Mouse (Mus musculus) spleen, adult 2 months (tissue): ENCODE results near the gene Dnaic2. TPM values are rescaled to one million over a fixed set of nuclear protein-coding genes. Genes with fewer than 3 reads are reported as not detected.

ENCODE experiments used
- DNase-seq, 2 experiments: peaks; one replicate each; pipeline versions ENCODE4 v3.0.0 to v3.0.0-alpha.2; 2012 to 2021; ENCODE audit warnings: low spot score in 2 of 2, low read depth in 1 of 2
- H3K27ac ChIP-seq: fragments of 200-500 bp; 2 replicates; pipeline ENCODE4 v1.5.1; 2012; ENCODE audit warnings: low read length, inconsistent platforms; ENCODE audit not compliant: insufficient read depth
- H3K27me3 ChIP-seq: fragments of 200-500 bp; 2 replicates; pipeline ENCODE4 v1.6.1; 2012; ENCODE audit warnings: mild to moderate bottlenecking, moderate library complexity, low read length, inconsistent platforms; ENCODE audit not compliant: control insufficient read depth, insufficient read depth
- H3K36me3 ChIP-seq: fragments of 200-500 bp; 2 replicates; pipeline ENCODE4 v1.6.1; 2012; ENCODE audit warnings: mild to moderate bottlenecking, low read length, inconsistent platforms; ENCODE audit not compliant: control insufficient read depth, insufficient read depth
- H3K4me1 ChIP-seq: fragments of 200-500 bp; 2 replicates; pipeline ENCODE4 v1.6.1; 2011; ENCODE audit warnings: inconsistent platforms; ENCODE audit not compliant: control insufficient read depth, insufficient read depth, insufficient read length
- H3K4me3 ChIP-seq: fragments of 200-500 bp; 2 replicates; pipeline ENCODE4 v1.5.1; 2011; ENCODE audit warnings: mild to moderate bottlenecking, inconsistent platforms; ENCODE audit not compliant: insufficient read depth, insufficient read length; ENCODE audit errors: extremely low read depth
- CTCF ChIP-seq: fragments of 200-500 bp; IDR thresholded peaks from 2 replicates; pipeline ENCODE4 v1.5.1; 2011; ENCODE audit warnings: mild to moderate bottlenecking, inconsistent platforms; ENCODE audit not compliant: insufficient read depth, insufficient read length, insufficient replicate concordance; ENCODE audit errors: extremely low read depth
- POLR2A ChIP-seq: fragments of 200-500 bp; IDR thresholded peaks from 2 replicates; pipeline ENCODE4 v1.6.1; 2011; ENCODE audit warnings: low read depth, low read length, inconsistent platforms
- WGBS: fragments of 180-500 bp; shearing (Covaris S2); methylation state at CpG from one replicate; pipeline ENCODE4 v1.1.7; 2018; 5-methylcytosine and 5-hydroxymethylcytosine counted together
- polyA plus RNA-seq: library from polyadenylated mRNA; depleted of rRNA; stranded (reverse); fragments of >200 nt; gene quantifications from 2 replicates; pipeline ENCODE4 v1.2.3, GENCODE M21; 2012

Dnaic2 gene
- polyA plus RNA-seq, 1 experiment: 0.39 TPM

- WGBS: under 1% methylated on average over 59 of the region's 59 CpGs
- Histone ChIP-seq H3K4me1 (peaks cover 17% of the 10 kb centered on the region), H3K27me3 (peaks cover 10% of the 10 kb centered on the region), H3K4me3 (peak overlapping the region; percentile 32; the same call in 1 of the 2 replicates), H3K27ac (no peak overlapping the region), H3K36me3 (no peaks in the 10 kb centered on the region)
- TF ChIP-seq CTCF: no peak
- no peak for TF ChIP-seq POLR2A
- DNase-seq: no peak
These were observed 64.7 kb downstream of the Dnaic2 start for GRCm38 (mm10) chr11:114791891-114792411.

DNA sequence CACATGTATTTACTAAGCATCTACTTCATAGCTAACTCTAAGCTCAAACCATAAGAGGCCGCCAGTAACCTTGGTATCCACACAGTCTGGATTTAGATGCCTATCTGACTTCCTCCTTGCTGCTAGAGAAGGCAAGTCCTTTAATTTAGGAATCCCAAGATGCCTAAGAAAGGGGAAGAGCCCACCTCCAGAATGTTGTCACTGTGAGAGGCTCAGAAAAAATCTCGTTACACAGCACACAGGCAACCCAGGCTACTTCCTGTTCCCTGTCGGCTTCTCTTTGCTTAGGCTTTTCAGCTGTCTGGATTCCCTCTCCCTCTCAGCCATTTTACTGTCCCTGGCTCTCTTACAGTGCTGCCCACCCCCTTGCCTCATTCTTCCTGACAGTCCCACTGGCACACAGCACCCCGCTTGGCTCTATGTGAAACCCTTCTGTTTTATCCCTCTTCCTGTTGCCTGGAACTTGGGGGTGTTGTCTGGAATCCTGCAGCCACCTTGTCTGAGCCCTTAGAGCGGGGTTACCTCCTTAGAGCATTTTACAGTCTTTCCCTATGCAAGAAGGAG lies 65.8 kb downstream of the Dnaic2 start:
- Histone ChIP-seq H3K27ac (no peak overlapping the region), H3K27me3 (peaks cover 10% of the 10 kb centered on the region), H3K4me1 (peaks cover 17% of the 10 kb centered on the region), H3K36me3 (no peaks in the 10 kb centered on the region), H3K4me3 (no peak overlapping the region)
- no peak for DNase-seq
- WGBS: 43% methylated on average over 5 of the region's 5 CpGs
- no peak for TF ChIP-seq CTCF
- TF ChIP-seq POLR2A: no peak

DNA sequence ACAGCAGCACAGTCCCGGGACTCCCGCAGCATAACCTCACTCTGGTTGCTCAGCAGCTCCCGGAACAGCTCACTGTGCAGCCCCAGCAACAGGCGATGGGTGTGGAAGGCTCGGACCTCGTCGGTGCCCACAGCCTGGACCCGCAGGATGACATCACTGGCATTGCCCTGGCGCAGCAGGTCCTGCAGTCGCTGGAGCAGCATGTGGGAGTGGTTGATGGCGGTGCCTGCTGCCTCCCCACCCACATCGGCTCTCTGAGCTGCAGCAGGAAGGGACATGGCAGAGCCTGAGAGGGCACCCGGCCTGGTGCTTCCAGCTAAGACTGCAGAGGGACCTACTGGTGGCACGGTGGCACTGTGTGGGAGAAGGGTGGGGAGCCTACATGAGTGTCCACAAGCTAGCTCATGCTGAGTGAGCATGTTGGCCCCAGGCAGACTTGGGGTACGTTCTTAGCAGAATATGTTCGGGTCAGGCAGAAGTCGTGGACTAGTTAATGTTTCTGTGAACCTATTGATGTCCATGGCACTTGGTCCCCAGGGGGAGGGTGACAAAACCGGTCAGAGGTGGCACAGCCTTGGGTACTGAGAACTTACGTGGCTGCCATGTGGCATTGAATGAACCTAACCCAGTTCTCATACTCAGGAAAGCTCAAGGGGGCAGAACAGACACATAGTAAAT lies 66.8 kb downstream of the Dnaic2 start:
- Histone ChIP-seq H3K4me1 (peaks cover 17% of the 10 kb centered on the region), H3K27me3 (peaks cover 10% of the 10 kb centered on the region), H3K4me3 (no peak overlapping the region), H3K27ac (no peak overlapping the region), H3K36me3 (no peaks in the 10 kb centered on the region)
- no peak for DNase-seq
- TF ChIP-seq CTCF (no peak), POLR2A (no peak)
- WGBS: 62% methylated on average over 19 of the region's 19 CpGs

DNA sequence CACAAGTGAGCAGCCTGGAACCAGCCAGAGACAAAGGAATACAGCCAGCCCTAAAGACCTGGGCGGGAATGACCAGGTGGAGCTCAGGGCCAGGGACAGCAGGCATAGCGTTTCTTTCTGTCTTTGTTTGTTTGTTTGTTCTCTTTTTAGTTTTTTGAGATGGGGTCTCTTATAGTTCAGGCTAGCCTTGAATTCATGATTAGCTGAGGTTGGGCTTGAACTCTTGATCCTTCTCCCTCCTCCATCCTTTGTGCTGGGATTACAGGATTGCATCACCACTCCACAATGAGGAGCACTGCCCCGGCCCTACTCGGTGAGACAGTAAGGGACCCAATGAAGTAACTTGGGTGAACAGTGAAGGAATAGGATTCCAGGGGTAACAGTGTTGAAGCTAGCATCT lies 67.5 kb downstream of the Dnaic2 start:
- TF ChIP-seq CTCF (no peak), POLR2A (no peak)
- 80% methylated on average over 4 of the region's 4 CpGs for WGBS
- peaks cover 10% of the 10 kb centered on the region for H3K27me3 ChIP-seq
- no peak overlapping the region for H3K4me3 ChIP-seq
- DNase-seq: no peak
- H3K4me1 ChIP-seq: peaks cover 11% of the 10 kb centered on the region
- no peak overlapping the region for H3K27ac ChIP-seq
- H3K36me3 ChIP-seq: no peaks in the 10 kb centered on the region

DNA sequence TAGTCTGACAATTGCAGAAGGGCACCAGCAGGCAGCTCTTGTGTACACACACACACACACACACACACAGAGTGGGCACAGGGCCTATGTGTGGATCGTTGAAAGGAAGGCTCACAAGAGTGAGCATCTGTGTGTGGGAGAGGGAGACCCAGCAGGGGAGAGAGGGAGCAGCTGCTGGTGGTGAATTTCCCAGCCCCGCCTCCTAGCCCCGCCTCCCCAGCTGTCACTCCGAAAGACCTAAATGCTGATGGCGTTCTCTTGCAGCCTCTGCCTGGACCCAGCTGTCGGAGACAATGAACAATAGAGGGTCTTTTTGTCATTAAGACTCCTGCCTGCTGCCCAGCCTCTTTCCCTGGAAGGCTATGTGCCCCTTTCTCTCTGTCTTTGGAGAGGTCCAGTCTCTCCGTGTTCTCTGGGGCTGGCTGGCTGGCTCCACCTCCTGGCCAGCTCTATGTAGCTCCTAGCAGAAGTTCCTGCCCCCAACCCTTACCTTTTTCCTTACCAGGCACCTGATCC lies 68.1 kb downstream of the Dnaic2 start:
- TF ChIP-seq CTCF (peak; percentile 27; the same call in 1 of the 2 replicates), POLR2A (no peak)
- Histone ChIP-seq H3K4me1 (peaks cover 11% of the 10 kb centered on the region), H3K27ac (no peak overlapping the region), H3K4me3 (peak overlapping the region; percentile 51; the same call in 1 of the 2 replicates), H3K36me3 (no peaks in the 10 kb centered on the region), H3K27me3 (peaks cover 10% of the 10 kb centered on the region)
- WGBS: 7% methylated on average over 7 of the region's 7 CpGs
- DNase-seq: peak in 1 of 2 experiments; percentile 21

DNA sequence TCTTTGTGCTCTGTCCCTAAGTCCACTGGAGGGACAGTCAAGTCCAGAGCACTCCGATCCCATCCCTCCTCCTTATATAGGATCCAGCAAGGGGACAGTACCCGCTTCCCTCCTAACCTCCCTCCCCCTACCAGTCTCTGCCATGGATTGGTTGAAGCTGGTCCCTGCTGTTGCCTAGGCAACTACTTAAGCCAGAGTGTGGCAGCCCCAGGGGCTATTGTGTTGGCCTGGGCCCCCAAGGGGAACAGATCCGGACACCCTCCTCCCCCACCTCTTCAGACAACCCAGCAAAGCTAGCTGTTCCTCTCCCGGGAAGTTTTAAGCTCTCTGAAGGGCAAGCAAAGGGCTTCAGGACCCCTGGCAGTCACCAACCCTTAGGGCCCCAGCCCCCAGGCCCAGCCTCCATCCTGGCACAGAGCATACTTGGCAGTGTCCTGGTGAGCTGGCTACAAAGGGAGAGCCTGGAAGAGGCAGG lies 68.7 kb downstream of the Dnaic2 start, which contains the start of gene Btbd17:
Gene Btbd17 (minus strand): TSS at position 98 of the 475 bp plus-strand sequence.
- Histone ChIP-seq H3K4me3 (peak within 1 kb of the TSS; percentile 51; the same call in 1 of the 2 replicates), H3K36me3 (no peaks in the 10 kb centered on the region), H3K27ac (no peak within 1 kb of the TSS), H3K27me3 (peaks cover 6% of the 10 kb centered on the region), H3K4me1 (peaks cover 11% of the 10 kb centered on the region)
- TF ChIP-seq POLR2A: no peak
- TF ChIP-seq CTCF: no peak
- WGBS: 41% methylated on average over 4 of the region's 4 CpGs
- no peak for DNase-seq
